Mouse (Mus musculus) liver, embryonic 14.5 days (tissue): ENCODE results near the gene Draxin.

Experiments used
- CTCF ChIP-seq: IDR thresholded peaks from 2 replicates; pipeline ENCODE4 v1.5.1; 2016; ENCODE audit warnings: antibody characterized with exemption, low read depth, control low read depth
- EP300 ChIP-seq: IDR thresholded peaks from 2 replicates; pipeline ENCODE4 v1.6.1; 2016; ENCODE audit warnings: antibody characterized with exemption, low read depth

DNA sequence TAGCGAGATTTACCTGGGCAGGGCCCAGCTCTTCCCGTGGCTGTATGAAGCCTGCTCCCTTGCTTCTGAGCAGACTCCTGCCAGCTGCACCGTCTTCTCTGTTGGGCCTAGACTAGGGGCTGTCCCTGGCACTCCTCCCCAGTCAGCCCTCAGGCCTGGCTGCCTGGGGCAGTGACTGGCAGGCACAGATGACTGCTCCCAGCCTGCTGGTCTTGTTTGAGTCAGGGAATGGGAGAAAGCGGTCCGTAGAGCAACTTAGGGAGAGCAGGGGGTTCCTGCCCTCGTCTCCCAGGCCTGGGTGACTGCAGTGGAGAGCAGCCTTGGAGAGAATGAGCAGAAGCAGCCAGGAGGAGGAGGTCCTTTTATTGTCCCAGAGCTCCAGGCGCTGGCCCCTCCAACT lies 74.3 kb downstream of the Draxin start:
- no peak for TF ChIP-seq CTCF
- TF ChIP-seq EP300: no peak
